35 mouse cellular contexts compared by ENCODE assay signal in genomic region chr14:30850504-30850903, GRCm38 (mm10). TPM values are rescaled to one million over a fixed set of nuclear protein-coding genes. Genes with fewer than 3 reads are reported as not detected.
"Had no signal": no experiment of that assay in that cellular context is flagged by ENCODE, and none has a peak within 500 bp of the region (broad histone marks: within the 10 kb centered on the region; RNA-seq: fewer than 3 reads in every experiment).

No protein-coding gene starts in this region.

- DNase-seq: heart, adult 2 months; heart, postnatal 10 days; heart, postnatal 14 days; heart, postnatal 36 days; heart, postnatal 4 days; kidney, adult 11 months; kidney, adult 18-20 months; kidney, adult 2 months; kidney, adult 8-10 months; kidney, adult 9 months; kidney, postnatal 10 days; kidney, postnatal 14 days; kidney, postnatal 36 days; kidney, postnatal 4 days; layer of hippocampus, adult 9-11 months had no signal

- H3K4me3 ChIP-seq: heart, adult 2 months; heart, embryonic 10.5 days; heart, embryonic 12.5 days; heart, embryonic 13.5 days; heart, embryonic 15.5 days; hindbrain, embryonic 10.5 days; hindbrain, embryonic 12.5 days; hindbrain, embryonic 13.5 days; hindbrain, embryonic 15.5 days; intestine, embryonic 15.5 days; kidney, embryonic 15.5 days; layer of hippocampus, adult 2 months had no signal

- H3K9me3 ChIP-seq: heart, embryonic 10.5 days; heart, embryonic 13.5 days; heart, embryonic 15.5 days; hindbrain, embryonic 10.5 days; hindbrain, embryonic 12.5 days; hindbrain, embryonic 13.5 days; hindbrain, embryonic 15.5 days; intestine, embryonic 15.5 days; kidney, embryonic 15.5 days had no signal

- H3K27ac ChIP-seq: heart, adult 2 months; heart, embryonic 10.5 days; heart, embryonic 13.5 days; heart, embryonic 15.5 days; hindbrain, embryonic 10.5 days; hindbrain, embryonic 12.5 days; hindbrain, embryonic 13.5 days; hindbrain, embryonic 14.5 days; hindbrain, embryonic 15.5 days; hindbrain, postnatal 0 days; intestine, embryonic 15.5 days; kidney, embryonic 15.5 days; kidney, postnatal 0 days; layer of hippocampus, adult 2 months had no signal

- H3K27me3 ChIP-seq: heart, embryonic 12.5 days; heart, embryonic 13.5 days; heart, embryonic 15.5 days; hindbrain, embryonic 12.5 days; hindbrain, embryonic 13.5 days; hindbrain, embryonic 15.5 days; intestine, embryonic 15.5 days; kidney, embryonic 15.5 days had no signal

- H3K4me2 ChIP-seq: heart, embryonic 11.5 days; heart, embryonic 12.5 days; heart, embryonic 13.5 days; heart, embryonic 15.5 days; hindbrain, embryonic 12.5 days; hindbrain, embryonic 13.5 days; hindbrain, embryonic 14.5 days; hindbrain, embryonic 15.5 days; intestine, embryonic 15.5 days; kidney, embryonic 15.5 days had no signal

- H3K4me1 ChIP-seq: heart, embryonic 12.5 days; heart, embryonic 13.5 days; heart, embryonic 15.5 days; hindbrain, embryonic 10.5 days; hindbrain, embryonic 12.5 days; hindbrain, embryonic 13.5 days; hindbrain, embryonic 15.5 days; intestine, embryonic 15.5 days; kidney, embryonic 15.5 days had no signal

- H3K9ac ChIP-seq: heart, embryonic 12.5 days; heart, embryonic 13.5 days; heart, embryonic 15.5 days; hindbrain, embryonic 12.5 days; hindbrain, embryonic 13.5 days; hindbrain, embryonic 14.5 days; hindbrain, embryonic 15.5 days; intestine, embryonic 15.5 days; kidney, embryonic 15.5 days had no signal

- ATAC-seq: hindbrain, embryonic 16.5 days; hindbrain, postnatal 0 days; inflammation-experienced regulatory T-cells, adult 6 months; intestine, embryonic 15.5 days; intestine, embryonic 16.5 days; intestine, postnatal 0 days had no signal

- H3K36me3 ChIP-seq: heart, embryonic 15.5 days; hindbrain, embryonic 12.5 days; hindbrain, embryonic 13.5 days; hindbrain, embryonic 15.5 days; intestine, embryonic 15.5 days; kidney, embryonic 15.5 days had no signal

RNA-seq across cellular contexts. Expression of gene Itih4, which starts 35.8 kb away (rescaled TPM):
- polyA plus RNA-seq: heart, embryonic 11.5 days; hindbrain, embryonic 10.5 days; hindbrain, embryonic 11.5 days; hindbrain, embryonic 13.5 days; hindbrain, embryonic 14.5 days; hindbrain, embryonic 15.5 days; hindbrain, embryonic 16.5 days; hindbrain, postnatal 0 days; inflammation-experienced regulatory T-cells, adult 6 months had no signal
